Mouse (Mus musculus) MEL (cell line): ENCODE measurements around the gene Sorbs2. TPM values are rescaled to one million over a fixed set of nuclear protein-coding genes. Genes with fewer than 3 reads are reported as not detected.

Source experiments
- DNase-seq: peaks from one replicate; pipeline ENCODE4 v3.0.0; 2011; ENCODE audit warnings: low read depth, low spot score
- H3K27ac ChIP-seq: 2 replicates; pipeline ENCODE4 v1.5.1; 2012; ENCODE audit warnings: low read depth, mild to moderate bottlenecking, control low read depth, low read length, moderate library complexity; ENCODE audit not compliant: control insufficient read depth
- H3K27me3 ChIP-seq, 2 experiments: fragments of 150-350 bp in 1 of 2; sonication (generic) in 1 of 2; 2 replicates each; pipeline ENCODE4 v1.6.1; 2012; ENCODE audit warnings: low read length in 2 of 2, mild to moderate bottlenecking in 2 of 2, improper control_type of control experiment in 1 of 2, moderate library complexity in 1 of 2; ENCODE audit not compliant: insufficient read depth in 2 of 2, control insufficient read depth in 1 of 2
- H3K36me3 ChIP-seq, 2 experiments: 2 replicates each; pipeline ENCODE4 v1.6.1; 2012 to 2014; ENCODE audit warnings: low read length in 2 of 2, improper control_type of control experiment in 1 of 2, inconsistent platforms in 1 of 2, mild to moderate bottlenecking in 1 of 2; ENCODE audit not compliant: insufficient read depth in 2 of 2, control insufficient read depth in 1 of 2
- H3K4me1 ChIP-seq, 2 experiments: fragments of 150-350 bp in 1 of 2; sonication (generic) in 1 of 2; 2 replicates each; pipeline ENCODE4 v1.6.1; 2012; ENCODE audit warnings: low read length in 2 of 2, improper control_type of control experiment in 1 of 2, mild to moderate bottlenecking in 1 of 2; ENCODE audit not compliant: insufficient read depth in 2 of 2, control insufficient read depth in 1 of 2
- H3K4me3 ChIP-seq, 2 experiments: fragments of 150-350 bp in 1 of 2; sonication (generic) in 1 of 2; 2 replicates each; pipeline ENCODE4 v1.5.1; 2012; ENCODE audit warnings: low read depth in 2 of 2, low read length in 2 of 2, mild to moderate bottlenecking in 2 of 2, moderate library complexity in 2 of 2, control low read depth in 1 of 2, improper control_type of control experiment in 1 of 2; ENCODE audit not compliant: control insufficient read depth in 1 of 2, insufficient read depth in 1 of 2
- H3K79me2 ChIP-seq: 2 replicates; pipeline ENCODE4 v1.6.1; 2012; ENCODE audit warnings: mild to moderate bottlenecking, low read length, moderate library complexity; ENCODE audit not compliant: control insufficient read depth, poor library complexity, insufficient read depth
- H3K9ac ChIP-seq: 2 replicates; pipeline ENCODE4 v1.6.1; 2012; ENCODE audit warnings: low read depth, mild to moderate bottlenecking, control low read depth, low read length, moderate library complexity; ENCODE audit not compliant: control insufficient read depth, poor library complexity, severe bottlenecking
- H3K9me3 ChIP-seq: fragments of 150-350 bp; sonication (generic); replicated peaks from 2 replicates; pipeline ENCODE4 v1.6.1; 2012; ENCODE audit warnings: mild to moderate bottlenecking, low read length, improper control_type of control experiment, moderate library complexity; ENCODE audit not compliant: insufficient read depth
- BHLHE40 ChIP-seq: IDR thresholded peaks from 2 replicates; pipeline ENCODE4 v1.6.1; 2012; ENCODE audit warnings: low read depth, mild to moderate bottlenecking, inconsistent platforms, low read length, improper control_type of control experiment, borderline replicate concordance
- CHD1 ChIP-seq: IDR thresholded peaks from 2 replicates; pipeline ENCODE4 v1.6.1; 2012; ENCODE audit warnings: low read depth, mild to moderate bottlenecking, inconsistent platforms, low read length, improper control_type of control experiment
- CHD2 ChIP-seq: IDR thresholded peaks from 2 replicates; pipeline ENCODE4 v1.6.1; 2011; ENCODE audit warnings: low read length, improper control_type of control experiment
- ELF1 ChIP-seq: IDR thresholded peaks from 2 replicates; pipeline ENCODE4 v1.6.1; 2014; ENCODE audit warnings: low read depth, mild to moderate bottlenecking, inconsistent platforms, low read length, improper control_type of control experiment, moderate library complexity
- EP300 ChIP-seq, 2 experiments: IDR thresholded peaks; 2 replicates each; pipeline ENCODE4 v1.6.1; 2011; ENCODE audit warnings: improper control_type of control experiment in 2 of 2, low read length in 2 of 2, low read depth in 1 of 2, mild to moderate bottlenecking in 1 of 2
- ETS1 ChIP-seq: IDR thresholded peaks from 2 replicates; pipeline ENCODE4 v1.6.1; 2012; ENCODE audit warnings: low read depth, mild to moderate bottlenecking, inconsistent platforms, low read length, improper control_type of control experiment, moderate library complexity
- GATA1 ChIP-seq: IDR thresholded peaks from 2 replicates; pipeline ENCODE4 v1.6.1; 2011; ENCODE audit warnings: low read depth, low read length, improper control_type of control experiment
- HCFC1 ChIP-seq: IDR thresholded peaks from 2 replicates; pipeline ENCODE4 v1.6.1; 2012; ENCODE audit warnings: low read depth, mild to moderate bottlenecking, inconsistent platforms, low read length, improper control_type of control experiment, moderate library complexity
- KAT2A ChIP-seq: conservative IDR thresholded peaks from 2 replicates; pipeline ENCODE4 v1.6.1; 2012; ENCODE audit warnings: low read depth, low read length, improper control_type of control experiment, inconsistent platforms
- MAX ChIP-seq: IDR thresholded peaks from 2 replicates; pipeline ENCODE4 v1.6.1; 2011; ENCODE audit warnings: low read length, improper control_type of control experiment
- MAZ ChIP-seq: IDR thresholded peaks from 2 replicates; pipeline ENCODE4 v1.6.1; 2012; ENCODE audit warnings: low read depth, mild to moderate bottlenecking, inconsistent platforms, low read length, improper control_type of control experiment
- MEF2A ChIP-seq: IDR thresholded peaks from 2 replicates; pipeline ENCODE4 v1.6.1; 2014; ENCODE audit warnings: low read depth, mild to moderate bottlenecking, inconsistent platforms, low read length, improper control_type of control experiment; ENCODE audit not compliant: poor library complexity, insufficient replicate concordance, severe bottlenecking; ENCODE audit errors: extremely low read depth
- MYB ChIP-seq: IDR thresholded peaks from 2 replicates; pipeline ENCODE4 v1.6.1; 2011; ENCODE audit warnings: mild to moderate bottlenecking, low read depth, low read length, improper control_type of control experiment
- MYC ChIP-seq: IDR thresholded peaks from 2 replicates; pipeline ENCODE4 v1.6.1; 2011; ENCODE audit warnings: low read depth, mild to moderate bottlenecking, low read length, improper control_type of control experiment, moderate library complexity
- NRF1 ChIP-seq: IDR thresholded peaks from 2 replicates; pipeline ENCODE4 v1.6.1; 2014; ENCODE audit warnings: low read depth, mild to moderate bottlenecking, inconsistent platforms, low read length, improper control_type of control experiment, moderate library complexity; ENCODE audit not compliant: poor library complexity, insufficient read depth, severe bottlenecking
- POLR2AphosphoS2 ChIP-seq: IDR thresholded peaks from 2 replicates; pipeline ENCODE4 v1.6.1; 2011; ENCODE audit warnings: low read length, improper control_type of control experiment
- POLR2AphosphoS5 ChIP-seq: IDR thresholded peaks from 2 replicates; pipeline ENCODE4 v1.6.1; 2012; ENCODE audit warnings: low read depth, borderline replicate concordance, mild to moderate bottlenecking, inconsistent platforms, low read length, moderate library complexity, mixed read lengths
- RAD21 ChIP-seq: IDR thresholded peaks from 2 replicates; pipeline ENCODE4 v1.6.1; 2011; ENCODE audit warnings: mild to moderate bottlenecking, low read depth, low read length, improper control_type of control experiment
- SIN3A ChIP-seq: IDR thresholded peaks from 2 replicates; pipeline ENCODE4 v1.6.1; 2012; ENCODE audit warnings: low read length, improper control_type of control experiment, inconsistent platforms
- SMC3 ChIP-seq: IDR thresholded peaks from 2 replicates; pipeline ENCODE4 v1.6.1; 2011; ENCODE audit warnings: low read depth, low read length, improper control_type of control experiment
- TAL1 ChIP-seq: IDR thresholded peaks from 2 replicates; pipeline ENCODE4 v1.6.1; 2012; ENCODE audit warnings: mild to moderate bottlenecking, inconsistent platforms, low read length, moderate library complexity, mixed read lengths
- TBP ChIP-seq: IDR thresholded peaks from 2 replicates; pipeline ENCODE4 v1.8.0; 2011; ENCODE audit warnings: low read depth, low read length, improper control_type of control experiment
- USF1 ChIP-seq: IDR thresholded peaks from 2 replicates; pipeline ENCODE4 v1.6.1; 2014; ENCODE audit warnings: low read depth, mild to moderate bottlenecking, inconsistent platforms, low read length, improper control_type of control experiment, moderate library complexity
- ZKSCAN1 ChIP-seq: IDR thresholded peaks from 2 replicates; pipeline ENCODE4 v1.6.1; 2012; ENCODE audit warnings: low read depth, mild to moderate bottlenecking, inconsistent platforms, low read length, improper control_type of control experiment, moderate library complexity
- ZMIZ1 ChIP-seq: IDR thresholded peaks from 2 replicates; pipeline ENCODE4 v1.6.1; 2012; ENCODE audit warnings: low read depth, mild to moderate bottlenecking, inconsistent platforms, low read length, improper control_type of control experiment, moderate library complexity
- ZNF384 ChIP-seq: IDR thresholded peaks from 2 replicates; pipeline ENCODE4 v1.6.1; 2012; ENCODE audit warnings: low read depth, mild to moderate bottlenecking, inconsistent platforms, low read length, improper control_type of control experiment
- polyA plus RNA-seq, 2 experiments: library from polyadenylated mRNA; stranded (reverse) in 1 of 2; unstranded in 1 of 2; fragments of >175 nt in 1 of 2; fragments of >200 nt in 1 of 2; gene quantifications; 2 replicates each; pipeline versions ENCODE4 v1.2.1 to v1.2.4; 2012; ENCODE audit warnings: low replicate concordance in 2 of 2, low read depth in 1 of 2; ENCODE audit not compliant: insufficient read length in 2 of 2, insufficient read depth in 1 of 2, missing spikeins in 1 of 2
- total RNA-seq: library from RNA; depleted of rRNA; stranded (reverse); fragments of 300-350 nt; gene quantifications from 2 replicates; pipeline ENCODE4 v1.2.3, GENCODE M21; 2012

Sorbs2 gene
- total and polyA plus RNA-seq, 3 experiments: not detected

- H3K27me3 ChIP-seq: no peaks in the 10 kb centered on the region
- H3K79me2 ChIP-seq: no peaks in the 10 kb centered on the region
- no peaks in the 10 kb centered on the region for H3K36me3 ChIP-seq
- H3K27ac ChIP-seq: no peak overlapping the region
- no peaks in the 10 kb centered on the region for H3K9me3 ChIP-seq
- no peak overlapping the region for H3K4me3 ChIP-seq
- no peak for DNase-seq
- no peak for TF ChIP-seq SIN3A
- TF ChIP-seq MYB: no peak
- TF ChIP-seq ETS1: no peak
- TF ChIP-seq MEF2A: no peak
- TF ChIP-seq MYC: no peak
- no peak overlapping the region for H3K9ac ChIP-seq
- H3K4me1 ChIP-seq: no peaks in the 10 kb centered on the region
Measured at GRCm38 (mm10) chr8:45598883-45599282, 91.3 kb downstream of the Sorbs2 start.

GRCm38 (mm10) chr8:45602019-45602418 is 94.4 kb downstream of the Sorbs2 start:
- DNase-seq: no peak
- no peak overlapping the region for H3K4me3 ChIP-seq
- no peaks in the 10 kb centered on the region for H3K9me3 ChIP-seq
- no peak overlapping the region for H3K9ac ChIP-seq
- no peak for TF ChIP-seq HCFC1
- TF ChIP-seq KAT2A: no peak
- no peak for TF ChIP-seq ELF1
- no peak for TF ChIP-seq MYC
- no peak for TF ChIP-seq ZMIZ1
- TF ChIP-seq BHLHE40: no peak
- no peaks in the 10 kb centered on the region for H3K27me3 ChIP-seq
- H3K79me2 ChIP-seq: no peaks in the 10 kb centered on the region
- H3K4me1 ChIP-seq: no peaks in the 10 kb centered on the region
- no peaks in the 10 kb centered on the region for H3K36me3 ChIP-seq
- no peak overlapping the region for H3K27ac ChIP-seq

GRCm38 (mm10) chr8:45605419-45605818 is 97.8 kb downstream of the Sorbs2 start:
- Histone ChIP-seq H3K27ac (no peak overlapping the region), H3K9me3 (no peaks in the 10 kb centered on the region), H3K36me3 (no peaks in the 10 kb centered on the region), H3K4me3 (no peak overlapping the region), H3K79me2 (no peaks in the 10 kb centered on the region), H3K4me1 (no peaks in the 10 kb centered on the region)
- DNase-seq: no peak
- TF ChIP-seq GATA1 (no peak), HCFC1 (no peak), RAD21 (no peak), CHD1 (no peak), ZKSCAN1 (no peak), POLR2AphosphoS2 (no peak), POLR2AphosphoS5 (no peak), EP300 (IDR thresholded peaks at IDR 0.05; ENCODE audit: low read depth in 1 of 2, low read length in 2 of 2) (no peak), TAL1 (no peak), USF1 (no peak), SIN3A (no peak), SMC3 (no peak), MAX (no peak), CHD2 (no peak), MAZ (no peak), NRF1 (no peak), TBP (no peak), BHLHE40 (no peak), ZNF384 (no peak)
- TF ChIP-seq, all 39 proteins: peak for 0
- Histone ChIP-seq H3K9ac (no peak overlapping the region), H3K27me3 (no peaks in the 10 kb centered on the region)
